Mouse (Mus musculus) small intestine, adult 2 months (tissue): ENCODE measurements at regions not wholly inside any gene's neighbourhood (a gene's known extent, or its start where the extent isn't known, plus 50 kb on each side); places are given as distances from the start of the nearest gene placed in this dataset.

Source experiments
- CTCF ChIP-seq: fragments of 200-500 bp; IDR thresholded peaks from 2 replicates; pipeline ENCODE4 v1.5.1; 2012; ENCODE audit warnings: low read depth, mild to moderate bottlenecking, control low read depth, inconsistent platforms, low read length, moderate library complexity, mixed read lengths; ENCODE audit not compliant: insufficient replicate concordance, insufficient read length; ENCODE audit errors: extremely low read depth
- POLR2A ChIP-seq: fragments of 200-500 bp; IDR thresholded peaks from 2 replicates; pipeline ENCODE4 v1.6.1; 2012; ENCODE audit warnings: low read depth, mild to moderate bottlenecking, control low read depth, inconsistent platforms, low read length, moderate library complexity

GRCm38 (mm10) chr10:37841842-37842241 lies 703.1 kb upstream of the Marcks start:
- TF ChIP-seq CTCF (no peak), POLR2A (no peak)
